Mouse (Mus musculus): ENCODE data around the gene Mctp1.

DNA sequence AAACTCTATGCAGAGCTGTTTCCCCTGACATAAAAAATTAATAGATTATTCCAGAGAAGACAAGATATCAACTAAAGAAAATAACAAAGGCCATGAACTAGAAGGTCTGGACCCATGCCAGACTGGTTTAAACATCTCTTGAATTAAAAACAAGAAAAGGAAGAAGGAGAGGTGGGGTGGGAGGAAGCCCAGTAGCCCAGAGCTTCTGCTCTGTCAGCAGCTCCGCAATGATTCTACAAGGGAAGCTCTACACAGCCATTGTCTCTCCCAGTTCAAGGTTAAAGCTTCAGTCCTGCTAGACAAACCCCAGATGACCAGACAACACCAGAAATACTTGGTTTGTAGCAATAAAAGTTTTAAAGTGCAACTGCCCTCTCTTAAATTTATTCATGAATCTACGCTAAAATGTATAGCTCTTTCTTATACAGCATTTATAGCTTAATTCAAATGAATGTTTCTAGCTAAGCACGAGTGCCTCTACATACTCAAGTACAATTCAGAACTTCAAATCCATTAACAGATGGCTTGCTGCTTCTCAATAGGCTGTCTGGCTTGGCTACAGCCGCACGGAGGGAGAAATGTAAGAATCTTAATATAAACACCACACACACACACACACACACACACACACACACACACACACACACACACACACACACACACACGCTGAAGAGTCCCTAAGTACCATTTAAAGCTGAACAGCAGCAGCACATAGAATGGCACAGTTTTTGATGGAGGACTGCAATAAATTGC lies 663.0 kb downstream of the Mctp1 start:
- no peak for TF ChIP-seq EP300 (IDR thresholded peaks at IDR 0.05; ENCODE audit: low read depth in 1 of 2, low read length in 2 of 2)
- no peak for TF ChIP-seq ZMIZ1 (IDR thresholded peaks at IDR 0.05; ENCODE audit: low read depth, low read length)
- TF ChIP-seq TCF12 (IDR thresholded peaks at IDR 0.05; ENCODE audit: low read depth, low read length) = no peak
- TF ChIP-seq CTCF (IDR thresholded peaks at IDR 0.05 in 2 of 3, conservative IDR thresholded peaks at IDR 0.05 in 1 of 3; ENCODE audit: control insufficient read depth in 1 of 3, insufficient read depth in 1 of 3, low read depth in 2 of 3, low read length in 3 of 3, poor library complexity in 1 of 3, severe bottlenecking in 1 of 3) = no peak
- no peak for TF ChIP-seq GATA1 (IDR thresholded peaks at IDR 0.05; ENCODE audit: low read depth, low read length)
- no peak for TF ChIP-seq HCFC1 (IDR thresholded peaks at IDR 0.05; ENCODE audit: low read depth, low read length)
- TF ChIP-seq CHD2 (IDR thresholded peaks at IDR 0.05; ENCODE audit: low read length) = no peak
- no peak for TF ChIP-seq ELF1 (IDR thresholded peaks at IDR 0.05; ENCODE audit: low read depth, low read length)
